Mouse (Mus musculus) lung, adult 2 months (tissue): ENCODE measurements at regions not wholly inside any gene's neighbourhood (a gene's known extent, or its start where the extent isn't known, plus 50 kb on each side); places are given as distances from the start of the nearest gene placed in this dataset.

Source experiments
- DNase-seq: peaks from one replicate; pipeline ENCODE4 v3.0.0; 2022
- H3K4me1 ChIP-seq: fragments of 200-500 bp; 2 replicates; pipeline ENCODE4 v1.6.1; 2011; ENCODE audit warnings: low read length; ENCODE audit not compliant: control insufficient read depth, insufficient read depth
- H3K4me3 ChIP-seq: fragments of 200-500 bp; replicated peaks from 2 replicates; pipeline ENCODE3; 2011; ENCODE audit warnings: low read depth, mild to moderate bottlenecking, control low read depth, low read length; ENCODE audit errors: extremely low read depth
- CTCF ChIP-seq: fragments of 200-500 bp; IDR thresholded peaks from 2 replicates; pipeline ENCODE4 v1.5.1; 2011; ENCODE audit warnings: mild to moderate bottlenecking, low read length, control low read depth; ENCODE audit not compliant: insufficient read depth
- POLR2A ChIP-seq: fragments of 200-500 bp; IDR thresholded peaks from 2 replicates; pipeline ENCODE4 v1.6.1; 2011; ENCODE audit warnings: low read depth, mild to moderate bottlenecking, control low read depth, low read length, borderline replicate concordance; ENCODE audit errors: extremely low read depth
- WGBS: fragments of 180-500 bp; shearing (Covaris S2); methylation state at CpG from one replicate; pipeline ENCODE4 v1.1.7; 2018; 5-methylcytosine and 5-hydroxymethylcytosine counted together

DNA sequence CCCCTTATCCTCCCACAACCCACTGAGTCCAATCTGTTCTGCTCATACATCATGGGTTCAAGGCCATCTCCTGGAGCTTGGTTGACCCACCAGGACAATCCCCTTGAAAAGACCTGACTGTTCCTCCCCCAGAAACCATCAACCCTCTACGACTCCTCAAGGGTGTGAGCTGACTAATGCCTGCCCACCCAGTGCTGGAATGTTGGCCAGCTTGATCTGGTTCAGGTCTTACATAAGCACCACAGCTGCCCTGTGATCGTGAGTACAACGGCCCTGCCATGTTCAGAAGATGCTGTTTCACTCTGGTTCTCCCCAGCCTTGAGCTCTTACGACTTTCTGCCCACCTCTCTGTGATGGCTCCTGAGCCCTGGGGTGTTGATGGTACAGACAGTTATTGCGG lies 145.9 kb downstream of the Kdr start:
- no peak for DNase-seq
- no peak overlapping the region for H3K4me3 ChIP-seq
- H3K4me1 ChIP-seq = peaks cover 6% of the 10 kb centered on the region
- 72% methylated on average over 5 of the region's 5 CpGs for WGBS
- TF ChIP-seq CTCF = no peak
- TF ChIP-seq POLR2A = no peak

DNA sequence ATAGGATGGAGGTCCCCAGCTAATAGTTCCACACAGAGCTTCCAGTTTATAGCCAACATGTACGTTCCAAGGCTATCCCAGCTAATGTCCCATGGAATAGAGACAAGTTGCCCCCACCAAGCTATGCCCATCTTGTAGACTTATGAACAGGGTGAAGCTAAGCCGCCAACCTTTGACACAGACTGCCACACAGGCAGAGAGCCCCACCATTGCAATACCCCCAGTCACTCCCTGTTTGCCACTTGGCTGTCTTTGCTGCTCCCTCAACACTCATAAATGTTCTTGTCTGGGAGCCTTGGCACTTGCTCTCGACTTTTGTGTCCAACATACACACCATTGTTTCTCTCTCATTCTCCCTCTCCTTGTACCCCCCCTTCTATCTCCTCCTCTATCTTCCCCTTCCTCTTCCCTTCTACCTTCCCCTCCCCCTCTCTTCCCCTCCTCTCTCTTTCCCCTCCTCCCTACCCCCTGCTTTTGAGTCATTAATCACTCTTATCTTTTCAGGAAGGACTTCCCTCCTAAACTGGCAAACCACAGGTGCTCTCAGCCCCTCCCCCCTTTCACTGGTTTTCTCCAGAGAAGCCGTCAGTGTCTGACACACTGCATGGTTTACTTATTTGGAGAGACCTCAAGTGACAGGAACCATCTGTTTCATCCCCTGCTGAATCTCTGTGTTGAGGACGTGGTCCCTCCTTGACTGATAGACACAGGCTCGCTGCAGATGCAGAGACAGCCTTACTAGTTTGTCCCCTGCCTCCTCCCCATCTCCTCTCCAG lies 148.2 kb downstream of the Kdr start:
- 31% methylated on average over 6 of the region's 6 CpGs for WGBS
- peaks cover 17% of the 10 kb centered on the region for H3K4me1 ChIP-seq
- no peak for DNase-seq
- H3K4me3 ChIP-seq = no peak overlapping the region
- no peak for TF ChIP-seq POLR2A
- TF ChIP-seq CTCF = no peak

DNA sequence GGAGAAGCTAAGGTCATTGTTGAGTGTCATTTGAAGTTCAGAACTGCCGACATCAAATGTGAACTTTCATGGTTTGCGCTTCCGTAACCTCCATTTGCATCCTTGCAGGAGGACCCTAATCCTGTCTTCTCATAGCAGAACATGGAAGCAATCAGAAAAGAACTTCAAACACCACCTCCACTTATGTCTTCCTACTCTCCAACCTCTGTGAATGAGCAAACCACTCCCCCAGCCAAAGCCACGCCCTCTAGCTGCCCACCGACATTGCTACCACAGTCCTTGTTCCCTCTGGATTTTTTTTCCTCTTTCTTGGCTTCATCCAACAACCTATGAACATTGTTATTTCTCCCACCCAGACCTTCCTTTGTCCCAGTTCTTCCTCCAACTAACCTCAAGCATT lies 149.9 kb downstream of the Kdr start:
- WGBS = 86% methylated on average over 5 of the region's 5 CpGs
- H3K4me3 ChIP-seq = no peak overlapping the region
- TF ChIP-seq CTCF = no peak
- TF ChIP-seq POLR2A = no peak
- H3K4me1 ChIP-seq = peaks cover 13% of the 10 kb centered on the region
- no peak for DNase-seq

DNA sequence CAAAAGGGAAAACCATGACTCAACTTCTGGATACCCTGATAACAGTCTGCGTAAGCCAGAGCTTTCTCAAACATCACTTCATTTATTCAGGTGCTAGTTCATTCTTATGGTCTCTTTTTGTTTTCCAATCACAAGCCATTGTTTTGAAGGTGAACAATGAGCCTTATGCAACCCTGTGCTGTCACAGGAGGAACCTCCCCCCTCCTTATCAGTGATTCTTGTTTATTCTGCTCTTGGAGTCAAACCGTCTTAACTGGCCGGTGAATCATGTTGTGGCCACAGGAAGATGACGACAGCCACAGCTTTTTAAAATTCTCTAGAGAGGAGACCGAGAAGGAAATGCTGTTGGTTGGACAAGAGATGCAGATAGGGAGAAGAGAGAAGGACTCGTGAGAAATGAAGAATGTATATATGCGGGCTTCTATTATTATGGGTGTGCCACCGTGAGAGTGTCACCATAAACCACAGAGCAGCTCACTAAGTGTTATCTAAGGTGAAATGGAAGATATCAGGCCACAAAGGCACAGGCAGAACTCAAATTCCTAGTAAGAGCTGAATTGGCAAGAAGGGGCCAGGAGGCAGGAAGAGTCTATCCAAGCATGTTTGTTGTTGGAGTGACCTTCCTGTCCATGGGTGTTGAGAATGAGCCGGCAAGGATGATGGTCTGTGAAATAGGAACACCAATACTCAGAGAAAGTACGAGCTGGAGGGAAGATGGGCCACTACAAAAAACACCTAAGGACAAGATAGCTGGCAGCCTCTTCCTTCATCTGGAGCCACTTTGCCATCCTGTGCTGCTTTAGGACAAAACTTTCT lies 151.8 kb downstream of the Kdr start:
- peaks cover 11% of the 10 kb centered on the region for H3K4me1 ChIP-seq
- H3K4me3 ChIP-seq = no peak overlapping the region
- DNase-seq = no peak
- 19% methylated on average over 10 of the region's 10 CpGs for WGBS
- TF ChIP-seq CTCF (no peak), POLR2A (no peak)

DNA sequence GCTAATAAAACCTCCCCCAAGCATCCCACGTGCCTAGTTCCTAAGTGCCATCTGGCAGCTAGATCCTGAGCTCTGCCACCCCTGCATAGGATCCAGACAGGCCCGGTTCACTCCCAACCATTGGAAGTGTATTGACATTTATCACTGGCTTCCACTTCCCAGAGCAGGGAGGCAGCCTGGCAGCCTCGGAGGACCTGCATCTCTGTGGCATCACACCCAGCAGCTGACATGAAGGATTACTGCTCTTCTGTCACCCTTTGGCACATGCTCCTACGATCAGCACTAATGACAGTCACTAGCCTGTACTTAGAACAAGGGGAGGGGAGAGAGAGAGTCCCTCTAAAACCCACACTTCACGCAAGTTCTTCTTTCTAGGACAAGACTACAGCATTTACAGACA lies 152.7 kb downstream of the Kdr start:
- TF ChIP-seq CTCF = no peak
- TF ChIP-seq POLR2A = no peak
- Histone ChIP-seq H3K4me3 (no peak overlapping the region), H3K4me1 (peaks cover 11% of the 10 kb centered on the region)
- 43% methylated on average over 5 of the region's 5 CpGs for WGBS
- DNase-seq = no peak

DNA sequence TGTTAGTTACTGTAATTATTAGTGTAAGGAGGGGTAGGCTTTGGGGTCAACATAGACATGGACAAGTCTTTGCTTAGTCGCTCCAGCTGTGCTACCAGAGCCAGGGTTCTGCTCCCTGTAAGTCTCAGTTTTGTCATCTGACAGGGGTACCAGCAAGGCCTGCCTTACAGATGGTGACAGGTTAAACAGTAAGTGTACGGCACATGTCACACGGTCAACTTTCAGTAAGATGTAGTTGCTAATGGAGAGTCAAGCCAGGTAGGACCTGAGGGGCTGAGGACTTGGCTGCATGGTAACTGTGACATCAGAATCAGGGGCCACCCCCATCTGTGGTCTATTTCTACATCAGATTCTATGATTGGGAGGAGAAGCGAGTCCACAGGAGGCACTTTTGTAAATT lies 153.6 kb downstream of the Kdr start:
- WGBS = 96% methylated on average over 4 of the region's 4 CpGs
- Histone ChIP-seq H3K4me3 (no peak overlapping the region), H3K4me1 (peaks cover 11% of the 10 kb centered on the region)
- TF ChIP-seq POLR2A = no peak
- DNase-seq = no peak

DNA sequence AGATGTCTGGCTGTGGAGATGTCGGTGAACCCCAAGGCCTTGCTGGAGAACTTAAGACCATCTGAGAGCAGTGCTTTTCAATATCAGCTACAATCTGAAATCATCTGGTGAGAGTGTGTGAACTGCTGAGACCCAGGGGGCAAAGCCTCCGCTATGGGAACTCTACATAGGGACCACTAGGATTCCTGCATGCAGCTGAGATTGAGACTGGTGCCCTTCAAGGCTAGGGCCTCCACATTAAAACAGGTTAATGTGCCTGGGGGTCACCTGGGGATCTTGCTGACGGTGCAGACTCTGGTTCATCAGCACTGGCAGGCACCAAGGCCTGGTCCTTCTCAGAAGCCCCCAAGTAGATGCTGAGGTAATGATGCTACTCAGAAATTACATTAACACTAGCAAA lies 154.6 kb downstream of the Kdr start:
- 97% methylated on average over 3 of the region's 3 CpGs for WGBS
- no peak for TF ChIP-seq POLR2A
- TF ChIP-seq CTCF = no peak
- H3K4me1 ChIP-seq = peaks cover 11% of the 10 kb centered on the region

DNA sequence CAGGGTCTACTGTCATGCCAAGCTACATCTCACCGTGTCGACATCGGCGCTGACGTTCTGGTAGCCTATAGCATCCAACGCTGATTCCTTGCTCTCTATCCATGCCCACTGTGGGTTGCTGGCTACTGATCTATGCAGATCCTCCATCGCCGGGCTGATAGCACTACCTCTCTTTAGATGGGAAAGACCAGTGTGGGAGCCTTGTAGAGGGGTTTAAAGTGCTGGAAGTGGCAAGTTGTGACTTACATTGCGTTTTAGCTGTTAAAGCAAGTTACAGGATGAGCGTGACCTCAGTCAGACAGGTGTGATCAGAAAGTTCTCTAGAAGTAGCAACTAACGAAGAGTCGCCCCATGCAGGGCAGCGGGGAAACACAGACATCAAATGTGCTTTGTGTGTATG lies 160.9 kb downstream of the Kdr start:
- WGBS = 94% methylated on average over 13 of the region's 13 CpGs
- H3K4me1 ChIP-seq = no peaks in the 10 kb centered on the region
- H3K4me3 ChIP-seq = no peak overlapping the region
- no peak for DNase-seq
- TF ChIP-seq POLR2A = no peak
- no peak for TF ChIP-seq CTCF

More for the DNA sequence above, 154.6 kb downstream of the Kdr start:
- DNase-seq = no peak
- no peak overlapping the region for H3K4me3 ChIP-seq

DNA sequence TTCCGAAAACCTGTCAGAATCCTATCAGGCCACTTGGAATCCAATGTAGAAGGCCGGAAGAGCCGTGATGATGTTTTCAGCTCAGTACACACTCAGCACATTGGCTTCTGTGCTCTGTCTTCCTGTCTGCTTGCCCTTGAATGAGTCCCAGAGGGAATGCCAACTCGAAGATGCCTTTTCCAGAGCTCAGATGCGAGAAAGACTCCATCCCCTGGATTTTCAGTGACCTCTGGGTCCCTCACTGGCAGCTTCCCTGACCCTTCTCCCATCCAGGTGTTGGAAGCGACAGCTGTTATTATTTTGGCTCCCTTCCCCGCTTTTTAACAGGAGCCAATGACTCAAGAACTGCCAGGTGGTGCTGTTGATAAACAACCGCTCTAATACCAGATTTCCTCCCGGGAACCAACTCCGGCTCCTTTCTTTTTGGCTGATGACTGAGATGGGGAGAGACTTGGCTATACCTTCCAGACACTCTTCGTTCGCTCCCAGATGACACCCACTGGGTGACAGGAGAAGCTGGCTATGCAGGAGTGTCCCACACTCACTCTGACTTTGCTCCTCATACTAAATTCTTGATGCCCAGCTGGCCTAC lies 163.8 kb downstream of the Kdr start:
- no peak for DNase-seq
- WGBS = 41% methylated on average over 12 of the region's 12 CpGs
- Histone ChIP-seq H3K4me1 (no peaks in the 10 kb centered on the region), H3K4me3 (no peak overlapping the region)
- TF ChIP-seq POLR2A (no peak), CTCF (no peak)

DNA sequence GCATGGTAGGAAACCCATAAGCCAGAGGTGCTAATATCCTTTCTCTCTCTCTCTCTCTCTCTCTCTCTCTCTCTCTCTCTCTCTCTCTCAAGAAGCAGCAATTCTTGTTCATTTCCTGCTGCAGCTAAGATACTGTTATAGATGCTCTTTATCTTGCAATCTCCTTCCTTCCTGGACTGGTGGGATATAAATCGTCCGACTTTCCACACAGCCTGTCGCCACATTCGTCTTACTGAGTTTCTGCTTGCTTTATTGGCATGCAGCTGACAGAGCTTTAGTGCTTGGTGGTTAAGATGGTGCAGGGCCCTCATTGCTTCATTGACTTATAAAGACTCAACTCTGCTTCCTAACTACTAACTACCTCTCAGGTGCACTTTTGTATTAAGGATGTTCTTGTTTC lies 165.6 kb downstream of the Kdr start:
- WGBS = 24% methylated on average over 4 of the region's 4 CpGs
- H3K4me3 ChIP-seq = no peak overlapping the region
- TF ChIP-seq POLR2A = no peak
- TF ChIP-seq CTCF = no peak
- no peak for DNase-seq
- H3K4me1 ChIP-seq = no peaks in the 10 kb centered on the region
